Mouse (Mus musculus) forebrain, embryonic 11.5 days (tissue): ENCODE data around the gene Pacsin2. TPM values are rescaled to one million over a fixed set of nuclear protein-coding genes. Genes with fewer than 3 reads are reported as not detected.

Experiments used
- ATAC-seq: fragments of 200-750 bp; cut with Nextera tagmentation; replicated peaks from 2 replicates; pipeline ENCODE4 v1.8.0; 2017; ENCODE audit warnings: moderate TSS enrichment; ENCODE audit not compliant: low FRiP score
- DNase-seq: peaks from one replicate; pipeline ENCODE4 v3.0.0-alpha.2; 2017; ENCODE audit warnings: low spot score
- H3K27ac ChIP-seq: fragments of 300-500 bp; sonication (generic); 2 replicates; pipeline ENCODE4 v1.5.1; 2014; ENCODE audit warnings: low read depth, low read length
- H3K27me3 ChIP-seq: fragments of 300-500 bp; sonication (generic); 2 replicates; pipeline ENCODE4 v1.6.1; 2014; ENCODE audit warnings: mild to moderate bottlenecking, low read length, mixed read lengths; ENCODE audit not compliant: control insufficient read depth, insufficient read depth
- H3K36me3 ChIP-seq: fragments of 300-500 bp; sonication (generic); 2 replicates; pipeline ENCODE4 v1.6.1; 2014; ENCODE audit warnings: mild to moderate bottlenecking, low read length, moderate library complexity, mixed read lengths; ENCODE audit not compliant: control insufficient read depth, insufficient read depth
- H3K4me1 ChIP-seq: fragments of 300-500 bp; sonication (generic); replicated peaks from 2 replicates; pipeline ENCODE4 v1.6.1; 2014; ENCODE audit warnings: low read length, mixed read lengths; ENCODE audit not compliant: control insufficient read depth, insufficient read depth
- H3K4me2 ChIP-seq: fragments of 300-500 bp; sonication (generic); 2 replicates; pipeline ENCODE4 v1.6.1; 2014; ENCODE audit warnings: low read depth, mild to moderate bottlenecking, low read length, moderate library complexity, mixed read lengths; ENCODE audit not compliant: severe bottlenecking
- H3K4me3 ChIP-seq: fragments of 300-500 bp; sonication (generic); 2 replicates; pipeline ENCODE4 v1.5.1; 2014; ENCODE audit warnings: low read depth, low read length
- H3K9ac ChIP-seq: fragments of 300-500 bp; sonication (generic); 2 replicates; pipeline ENCODE4 v1.6.1; 2014; ENCODE audit warnings: low read length
- H3K9me3 ChIP-seq: fragments of 300-500 bp; sonication (generic); 2 replicates; pipeline ENCODE4 v1.6.1; 2016; ENCODE audit warnings: low read length, mixed read lengths; ENCODE audit not compliant: control insufficient read depth
- whole genome bisulfite sequencing: fragments of 180-500 bp; shearing (Covaris S2); extraction: QIAGEN DNeasy Blood & Tissue Kit; methylation state at CpG from one replicate; pipeline ENCODE4 v1.1.7; 2014; 5-methylcytosine and 5-hydroxymethylcytosine counted together
- polyA plus RNA-seq: library from polyadenylated mRNA; unstranded; fragments of >200 nt; fragmentation: Nextera tagmentation; extraction: Ambion mirVana; gene quantifications from 2 replicates; pipeline ENCODE4 v1.2.1, GENCODE M21; 2014

Pacsin2 gene
- polyA plus RNA-seq, 1 experiment from 2014 or later = 50.5 TPM

DNA sequence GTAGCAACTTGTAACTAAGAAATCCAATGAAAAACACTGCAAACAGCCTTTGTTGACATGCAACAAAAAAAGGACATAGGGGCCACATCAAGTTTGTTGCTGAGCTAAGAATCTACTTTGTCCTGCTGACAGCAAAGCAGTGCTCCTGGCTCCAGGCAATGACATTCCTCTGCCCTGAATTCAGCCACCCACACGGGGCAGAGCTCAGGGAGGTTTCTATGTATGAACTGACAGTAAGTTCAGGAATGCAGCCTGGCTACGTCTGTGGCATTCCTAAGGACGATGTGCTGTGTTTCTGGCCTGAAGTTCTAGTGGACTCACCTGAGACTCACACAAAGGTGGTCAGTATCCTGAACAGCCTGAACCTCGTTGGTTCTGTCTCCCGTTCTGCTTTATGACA is 23.7 kb downstream of the Pacsin2 start:
- H3K4me1 ChIP-seq = no peaks in the 10 kb centered on the region
- H3K36me3 ChIP-seq = no peaks in the 10 kb centered on the region
- 74% methylated on average over 5 of the region's 5 CpGs for WGBS
- no peaks in the 10 kb centered on the region for H3K9me3 ChIP-seq
- no peak overlapping the region for H3K27ac ChIP-seq
- no peak for DNase-seq
- no peak overlapping the region for H3K9ac ChIP-seq
- no peak overlapping the region for H3K4me3 ChIP-seq
- H3K4me2 ChIP-seq = no peak overlapping the region
- H3K27me3 ChIP-seq = no peaks in the 10 kb centered on the region
- no peak for ATAC-seq

DNA sequence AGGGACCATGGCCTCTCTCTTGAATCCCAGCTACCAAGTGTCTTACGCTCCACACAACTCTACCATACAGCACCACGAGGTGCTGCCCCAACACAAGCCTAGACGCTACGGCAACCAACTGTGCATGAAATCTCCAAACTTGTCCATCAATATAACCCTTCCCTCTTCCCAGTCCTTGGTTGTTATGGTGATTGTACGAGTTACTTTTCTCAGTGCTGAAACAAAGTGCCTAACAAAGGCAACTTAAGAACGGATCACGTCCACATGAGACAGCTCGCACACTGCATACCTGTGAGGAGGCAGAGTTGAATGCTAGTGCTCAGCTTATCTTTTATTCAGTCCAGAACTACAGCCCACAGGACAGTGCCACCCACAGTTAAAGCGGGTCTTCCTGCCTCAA is 27.9 kb downstream of the Pacsin2 start:
- H3K9me3 ChIP-seq = no peaks in the 10 kb centered on the region
- no peaks in the 10 kb centered on the region for H3K36me3 ChIP-seq
- no peaks in the 10 kb centered on the region for H3K4me1 ChIP-seq
- ATAC-seq (no peak), DNase-seq (no peak)
- no peak overlapping the region for H3K4me3 ChIP-seq
- no peak overlapping the region for H3K9ac ChIP-seq
- WGBS = 86% methylated on average over 9 of the region's 9 CpGs
- no peak overlapping the region for H3K27ac ChIP-seq
- H3K27me3 ChIP-seq = no peaks in the 10 kb centered on the region
- no peak overlapping the region for H3K4me2 ChIP-seq

DNA sequence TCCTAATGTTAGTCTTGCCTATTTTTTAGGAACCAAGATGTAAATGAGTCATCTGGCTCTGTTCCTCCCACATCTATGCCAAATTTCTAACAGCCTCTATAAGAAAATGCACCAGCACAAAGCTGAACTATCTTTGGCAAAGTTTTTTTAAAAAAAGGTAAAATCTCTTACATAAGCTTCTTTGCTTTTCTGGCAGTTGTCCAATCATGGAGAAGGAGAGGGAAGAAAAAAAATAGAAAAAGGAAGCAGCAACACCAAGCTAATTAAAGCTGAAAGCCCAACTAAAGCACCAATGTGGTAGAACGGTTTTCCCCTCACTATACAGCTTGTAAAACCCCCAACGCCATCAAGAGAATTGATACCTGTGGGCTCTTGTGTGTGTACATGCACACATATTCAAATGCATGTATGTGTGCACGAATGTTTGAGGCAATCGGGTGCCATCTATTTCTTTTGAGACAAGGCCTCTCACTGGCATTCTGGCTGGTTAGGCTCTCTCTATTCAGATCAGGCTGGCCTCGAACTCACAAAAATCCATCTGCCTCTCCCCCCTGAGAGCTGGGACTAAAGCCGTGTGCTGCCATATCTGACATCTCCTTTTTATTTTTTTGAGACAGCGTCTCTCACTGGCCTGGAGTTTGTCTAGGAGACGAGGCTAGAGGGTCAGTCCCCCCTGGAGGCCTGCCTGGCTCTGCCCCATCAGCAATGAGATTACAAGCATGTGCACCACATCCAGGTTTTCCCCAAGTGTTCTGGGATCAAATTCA is 28.9 kb downstream of the Pacsin2 start:
- Histone ChIP-seq H3K4me1 (no peaks in the 10 kb centered on the region), H3K9me3 (no peaks in the 10 kb centered on the region), H3K27me3 (no peaks in the 10 kb centered on the region), H3K9ac (no peak overlapping the region), H3K4me2 (no peak overlapping the region), H3K27ac (no peak overlapping the region), H3K4me3 (no peak overlapping the region), H3K36me3 (no peaks in the 10 kb centered on the region)
- no peak for DNase-seq
- 86% methylated on average over 8 of the region's 8 CpGs for WGBS
- no peak for ATAC-seq

DNA sequence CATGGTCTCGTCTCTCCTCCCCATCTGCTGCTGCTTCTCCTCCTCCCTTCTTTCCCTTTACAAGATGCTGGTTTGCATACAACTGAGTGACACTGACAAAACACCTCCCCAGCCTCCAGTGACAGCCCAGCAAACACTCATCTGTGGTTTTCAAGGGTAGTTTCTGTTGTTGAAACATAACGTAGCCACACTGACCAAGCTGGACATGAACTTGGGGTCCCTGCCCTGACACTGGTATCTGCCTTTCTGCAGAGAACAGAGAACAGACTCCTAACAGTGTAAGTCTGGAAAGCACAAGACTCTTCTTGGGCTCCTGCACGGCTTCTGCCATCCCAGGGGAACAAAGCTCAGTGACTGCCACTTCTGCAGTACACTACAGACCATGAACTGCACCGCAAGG is 29.7 kb downstream of the Pacsin2 start:
- H3K4me2 ChIP-seq = no peak overlapping the region
- no peak overlapping the region for H3K9ac ChIP-seq
- H3K4me1 ChIP-seq = no peaks in the 10 kb centered on the region
- no peaks in the 10 kb centered on the region for H3K9me3 ChIP-seq
- no peaks in the 10 kb centered on the region for H3K27me3 ChIP-seq
- 85% methylated on average over 4 of the region's 4 CpGs for WGBS
- ATAC-seq = no peak
- H3K4me3 ChIP-seq = no peak overlapping the region
- H3K36me3 ChIP-seq = no peaks in the 10 kb centered on the region
- no peak overlapping the region for H3K27ac ChIP-seq
- DNase-seq = no peak

DNA sequence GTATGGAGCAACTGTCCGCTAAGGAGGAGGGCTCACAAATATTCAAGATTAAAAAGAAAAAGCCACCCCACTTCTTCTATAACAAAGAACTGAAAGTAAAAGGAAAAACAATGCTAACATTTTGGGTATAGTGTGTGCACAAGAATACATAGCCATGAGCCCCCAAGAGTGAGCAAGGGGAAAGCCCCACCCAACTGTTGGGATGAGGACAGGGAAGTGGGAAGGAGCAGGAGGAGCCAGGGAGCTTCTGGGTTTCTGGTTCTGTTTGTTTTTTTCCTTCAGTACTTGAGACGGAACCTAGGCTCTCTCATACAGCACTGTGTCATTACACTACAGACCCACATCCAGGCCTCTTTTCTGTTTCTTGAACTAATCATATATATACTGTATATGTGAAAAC is 31.1 kb downstream of the Pacsin2 start:
- Histone ChIP-seq H3K9me3 (no peaks in the 10 kb centered on the region), H3K27me3 (no peaks in the 10 kb centered on the region), H3K27ac (no peak overlapping the region), H3K4me2 (no peak overlapping the region), H3K4me1 (no peaks in the 10 kb centered on the region), H3K36me3 (no peaks in the 10 kb centered on the region), H3K4me3 (no peak overlapping the region), H3K9ac (no peak overlapping the region)
- WGBS = 76% methylated on average over 2 of the region's 2 CpGs
- ATAC-seq (no peak), DNase-seq (no peak)

DNA sequence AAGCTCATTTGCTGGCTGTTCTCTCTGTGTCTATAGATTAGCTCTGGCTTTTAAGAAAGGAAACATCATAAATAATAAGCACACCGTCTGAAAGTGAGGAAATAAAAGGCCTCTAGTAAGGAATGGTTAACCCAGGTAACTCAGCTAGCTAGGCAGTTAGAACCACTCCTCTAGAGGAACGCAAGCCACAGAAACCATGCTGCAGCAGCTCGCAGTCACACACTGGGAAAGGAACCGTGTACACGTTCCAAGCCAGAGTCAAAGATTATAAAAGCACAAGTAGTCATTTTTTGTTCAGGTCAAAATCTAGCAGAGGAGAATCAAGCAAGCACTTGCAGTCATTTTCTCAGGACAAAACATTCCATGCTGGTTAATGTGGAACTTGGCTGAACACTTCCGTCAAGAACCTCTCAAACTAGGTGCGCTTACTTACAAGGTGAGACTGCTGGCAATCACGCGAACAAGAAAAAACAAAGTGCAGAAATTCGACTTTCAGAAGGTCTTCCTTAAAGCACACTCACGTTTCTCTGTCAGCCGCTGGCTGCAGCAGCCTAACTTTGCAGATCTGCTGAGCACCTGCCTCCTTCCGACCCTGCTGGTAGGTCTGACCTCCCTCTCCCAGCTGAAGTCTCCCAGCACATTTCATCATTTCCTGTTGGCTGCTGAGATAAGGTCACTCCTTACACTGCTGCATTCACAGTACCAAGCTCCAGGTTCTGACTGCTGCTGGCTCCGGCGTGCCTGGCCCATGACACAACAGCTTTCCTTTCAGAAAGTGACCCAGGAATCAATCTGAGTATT is 32.0 kb downstream of the Pacsin2 start:
- DNase-seq (no peak), ATAC-seq (no peak)
- Histone ChIP-seq H3K9ac (no peak overlapping the region), H3K36me3 (no peaks in the 10 kb centered on the region), H3K9me3 (no peaks in the 10 kb centered on the region), H3K4me2 (no peak overlapping the region), H3K27me3 (no peaks in the 10 kb centered on the region), H3K4me1 (no peaks in the 10 kb centered on the region), H3K4me3 (no peak overlapping the region), H3K27ac (no peak overlapping the region)
- 74% methylated on average over 15 of the region's 15 CpGs for WGBS

DNA sequence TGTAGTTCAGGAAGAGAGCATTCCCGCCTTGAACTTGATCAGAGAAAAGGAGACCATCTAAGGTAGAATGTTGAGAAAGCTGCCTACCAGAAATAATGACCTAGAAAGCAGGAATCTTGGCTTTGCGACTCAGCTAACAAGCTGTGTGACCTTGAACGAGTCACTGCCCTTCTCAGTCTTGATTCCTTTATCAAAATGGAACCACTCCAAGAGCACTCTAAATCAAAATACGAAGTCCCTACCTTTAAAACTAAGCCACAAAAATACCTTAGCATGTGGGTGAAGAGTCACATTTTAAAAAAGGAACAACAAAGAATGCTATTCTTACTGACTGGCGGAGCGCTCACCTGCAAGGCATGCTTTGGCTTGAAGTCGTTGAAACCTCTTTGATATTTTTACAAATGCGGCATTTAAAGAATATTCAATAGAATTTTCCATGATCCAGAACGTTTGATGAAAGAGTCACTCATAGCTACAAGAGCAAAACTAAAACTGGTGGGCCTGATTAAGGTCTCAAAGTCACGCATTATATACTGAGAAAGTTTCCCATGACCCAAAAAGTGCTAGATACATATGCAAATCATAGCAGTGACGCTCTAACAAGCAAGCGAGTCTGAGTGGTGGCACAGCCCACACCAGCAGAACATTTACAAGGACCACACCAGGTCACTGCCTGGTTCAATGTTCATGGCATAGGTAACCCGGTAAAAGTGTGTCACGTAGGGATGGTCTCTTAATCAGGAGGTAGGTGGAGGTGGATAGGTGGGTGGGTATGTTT is 33.2 kb downstream of the Pacsin2 start:
- DNase-seq (no peak), ATAC-seq (no peak)
- WGBS = 90% methylated on average over 14 of the region's 14 CpGs

DNA sequence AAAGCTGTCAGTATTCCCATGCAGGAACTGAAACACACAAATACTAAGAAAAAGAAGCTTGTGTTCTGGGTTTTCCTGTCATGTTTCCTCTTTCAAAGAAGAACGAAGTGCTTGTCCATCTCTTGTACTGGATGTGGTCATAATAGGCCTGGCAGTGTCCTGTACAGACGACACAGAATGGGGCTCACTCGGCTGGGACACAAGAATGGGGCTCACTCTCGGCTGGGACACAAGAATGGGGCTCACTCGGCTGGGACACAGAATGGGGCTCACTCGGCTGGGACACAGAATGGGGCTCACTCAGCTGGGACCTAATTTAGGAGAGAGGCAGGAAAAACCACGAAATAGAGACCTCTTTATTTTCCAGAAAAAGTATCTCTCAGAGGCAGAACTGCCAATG is 34.0 kb downstream of the Pacsin2 start:
- Histone ChIP-seq H3K9ac (no peak overlapping the region), H3K4me2 (no peak overlapping the region), H3K27ac (no peak overlapping the region), H3K9me3 (no peaks in the 10 kb centered on the region), H3K36me3 (no peaks in the 10 kb centered on the region), H3K4me1 (no peaks in the 10 kb centered on the region), H3K27me3 (no peaks in the 10 kb centered on the region), H3K4me3 (no peak overlapping the region)
- ATAC-seq (no peak), DNase-seq (no peak)
- WGBS = 72% methylated on average over 7 of the region's 7 CpGs

More for the DNA sequence above, 33.2 kb downstream of the Pacsin2 start:
- Histone ChIP-seq H3K4me3 (no peak overlapping the region), H3K36me3 (no peaks in the 10 kb centered on the region), H3K9me3 (no peaks in the 10 kb centered on the region), H3K9ac (no peak overlapping the region), H3K27me3 (no peaks in the 10 kb centered on the region), H3K4me1 (no peaks in the 10 kb centered on the region), H3K4me2 (no peak overlapping the region), H3K27ac (no peak overlapping the region)
